Comparison of ENCODE assay signal across 9 mouse cellular contexts in genomic region chr10:87493576-87493975, GRCm38 (mm10). TPM values are rescaled to one million over a fixed set of nuclear protein-coding genes. Genes with fewer than 3 reads are reported as not detected.
DNase-seq lines count a peak whose midpoint lies in the region; ATAC-seq lines count a peak whose summit lies in the region.
"Had no signal": no experiment of that assay in that cellular context is flagged by ENCODE, and none has a peak within 500 bp of the region (broad histone marks: within the 10 kb centered on the region; RNA-seq: fewer than 3 reads in every experiment).

TSS of gene Ascl1 (minus strand) at chr10:87493660.

- peaks cover 99% of the 10 kb centered on the region for H3K27me3 ChIP-seq in embryonic facial prominence, embryonic 10.5 days (replicated peaks; ENCODE audit: low read depth, poor library complexity, severe bottlenecking)
- peaks cover 20% of the 10 kb centered on the region for H3K27me3 ChIP-seq in hindbrain, embryonic 11.5 days (ENCODE audit: control insufficient read depth, insufficient read depth, low read length)
- H3K27me3 ChIP-seq in midbrain, embryonic 13.5 days: peaks cover 14% of the 10 kb centered on the region

- peak within 1 kb of the TSS; percentile 90 for H3K9ac ChIP-seq in hindbrain, embryonic 11.5 days (ENCODE audit: low read depth, low read length)
- peak within 1 kb of the TSS; percentile 96 for H3K9ac ChIP-seq in midbrain, embryonic 13.5 days (replicated peaks)

- H3K9me3 ChIP-seq in embryonic facial prominence, embryonic 10.5 days: peaks cover 6% of the 10 kb centered on the region; the same call in 1 of the 2 replicates
- H3K9me3 ChIP-seq in hindbrain, embryonic 11.5 days (ENCODE audit: control insufficient read depth, low read length): no peaks in the 10 kb centered on the region
- H3K9me3 ChIP-seq in midbrain, embryonic 13.5 days: no peaks in the 10 kb centered on the region

- DNase-seq in layer of hippocampus, postnatal 10 days (ENCODE audit: low spot score in 2 of 2): peak in 1 of 2 experiments; percentile 67
- no peak for DNase-seq in layer of hippocampus, adult 9-10 months (ENCODE audit: low spot score)
- peak; percentile 77 for DNase-seq in embryonic facial prominence, embryonic 10.5 days (ENCODE audit: low spot score)
- DNase-seq in hindbrain, embryonic 11.5 days (ENCODE audit: low spot score): peak; percentile 81
- DNase-seq in gastrocnemius, postnatal 4 days (ENCODE audit: low spot score in 2 of 2): no peak
- no peak for DNase-seq in cerebellum, adult 18-20 months
- no peak for DNase-seq in lung, postnatal 25 days (ENCODE audit: low spot score)

- ATAC-seq in hindbrain, embryonic 11.5 days (ENCODE audit: low FRiP score): peak; percentile 63
- ATAC-seq in midbrain, embryonic 13.5 days: peak; percentile 72

- no peaks in the 10 kb centered on the region for H3K36me3 ChIP-seq in embryonic facial prominence, embryonic 10.5 days (replicated peaks)
- H3K36me3 ChIP-seq in hindbrain, embryonic 11.5 days (ENCODE audit: control insufficient read depth, insufficient read depth, low read length): no peaks in the 10 kb centered on the region
- no peaks in the 10 kb centered on the region for H3K36me3 ChIP-seq in midbrain, embryonic 13.5 days

- H3K4me3 ChIP-seq in embryonic facial prominence, embryonic 10.5 days: peak within 1 kb of the TSS; percentile 74
- H3K4me3 ChIP-seq in hindbrain, embryonic 11.5 days (ENCODE audit: low read depth, low read length): peak within 1 kb of the TSS; percentile 75
- peak within 1 kb of the TSS; percentile 84 for H3K4me3 ChIP-seq in midbrain, embryonic 13.5 days (replicated peaks)

- peak within 1 kb of the TSS; percentile 79 for H3K27ac ChIP-seq in embryonic facial prominence, embryonic 10.5 days (replicated peaks)
- peak within 1 kb of the TSS; percentile 93 for H3K27ac ChIP-seq in hindbrain, embryonic 11.5 days (ENCODE audit: low read depth, low read length)
- H3K27ac ChIP-seq in midbrain, embryonic 13.5 days: peak within 1 kb of the TSS; percentile 97

- H3K4me1 ChIP-seq in embryonic facial prominence, embryonic 10.5 days: peaks cover 46% of the 10 kb centered on the region
- H3K4me1 ChIP-seq in hindbrain, embryonic 11.5 days (replicated peaks; ENCODE audit: control insufficient read depth, insufficient read depth, low read length): peaks cover 7% of the 10 kb centered on the region
- peaks cover 51% of the 10 kb centered on the region for H3K4me1 ChIP-seq in midbrain, embryonic 13.5 days (replicated peaks)

- H3K4me2 ChIP-seq in hindbrain, embryonic 11.5 days (replicated peaks; ENCODE audit: low read depth, low read length): peak within 1 kb of the TSS; percentile 83
- H3K4me2 ChIP-seq in midbrain, embryonic 13.5 days (replicated peaks): peak within 1 kb of the TSS; percentile 78

- WGBS in embryonic facial prominence, embryonic 10.5 days: under 1% methylated on average over 32 of the region's 34 CpGs
- WGBS in hindbrain, embryonic 11.5 days: under 1% methylated on average over 28 of the region's 34 CpGs
- under 1% methylated on average over 32 of the region's 34 CpGs for WGBS in midbrain, embryonic 13.5 days

RNA-seq across cellular contexts. Expression of gene Ascl1, which starts in this region (rescaled TPM):
- total RNA-seq in layer of hippocampus, postnatal 10 days (2021): 10 to 100 TPM; 11.2 to 11.5 TPM
- 4.8 and 5.7 TPM in 2 replicates for polyA plus RNA-seq in embryonic facial prominence, embryonic 10.5 days (2016; fragmentation: Nextera tagmentation; extraction: Ambion mirVana)
- 42.4 and 51.0 TPM in 2 replicates for polyA plus RNA-seq in hindbrain, embryonic 11.5 days (2014; fragmentation: Nextera tagmentation; extraction: Ambion mirVana)
- 33.3 and 53.1 TPM in 2 replicates for polyA plus RNA-seq in midbrain, embryonic 13.5 days (2015; fragmentation: Nextera tagmentation; extraction: Ambion mirVana)
- under 1 TPM in 1 of 2 experiments, not detected in 1; 0.10 TPM for total RNA-seq in gastrocnemius, postnatal 4 days (2021)
- total RNA-seq: neutrophil, adult 5-6 weeks had no signal

Comparison
In these comparisons a context has a peak if more than half of its experiments do, and no peak if none do; other contexts are left out.
1. RNA of gene Ascl1 (total RNA-seq): 11.2 to 11.5 TPM in layer of hippocampus, postnatal 10 days; 0.10 TPM in gastrocnemius, postnatal 4 days; every median in the first group is over 10 times any median in the second.
2. DNase-seq: peak in embryonic facial prominence, embryonic 10.5 days (single experiment) and hindbrain, embryonic 11.5 days (single experiment); none in layer of hippocampus, adult 9-10 months (single experiment), gastrocnemius, postnatal 4 days (0 of 2), cerebellum, adult 18-20 months (0 of 2) and lung, postnatal 25 days (single experiment).
3. Peak in every context shown above with its lines, with median percentiles within 50 percentile points of each other: H3K27ac ChIP-seq and H3K4me3 ChIP-seq.